Mouse (Mus musculus) E14TG2a.4 (cell line): Measurements from ENCODE around the gene Plcd4.

ENCODE experiments used
- H3K27me3 ChIP-seq: 2 replicates; pipeline ENCODE4 v1.6.1; 2014; ENCODE audit warnings: low read length, control low read depth; ENCODE audit not compliant: insufficient read depth
- H3K36me3 ChIP-seq: 2 replicates; pipeline ENCODE4 v1.6.1; 2014; ENCODE audit warnings: low read length, control low read depth; ENCODE audit not compliant: insufficient read depth
- H3K4me1 ChIP-seq: replicated peaks from 2 replicates; pipeline ENCODE4 v1.6.1; 2014; ENCODE audit warnings: low read depth, low read length, control low read depth
- H3K4me3 ChIP-seq: replicated peaks from 2 replicates; pipeline ENCODE4 v1.5.1; 2014; ENCODE audit warnings: mild to moderate bottlenecking, low read length
- H3K9me3 ChIP-seq: 2 replicates; pipeline ENCODE4 v1.6.1; 2014; ENCODE audit warnings: low read length, control low read depth
- CTCF ChIP-seq: conservative IDR thresholded peaks from 2 replicates; pipeline ENCODE4 v1.5.1; 2014; ENCODE audit warnings: low read length
- NANOG ChIP-seq: IDR thresholded peaks from 2 replicates; pipeline ENCODE4 v1.6.1; 2014; ENCODE audit warnings: borderline replicate concordance, low read length, mixed read lengths
- POU5F1 ChIP-seq: IDR thresholded peaks from 2 replicates; pipeline ENCODE4 v1.6.1; 2014; ENCODE audit warnings: low read length, borderline replicate concordance

Gene Plcd4

GRCm38 (mm10) chr1:74584616-74585398 lies 42.1 kb downstream of the Plcd4 start:
- peaks cover 53% of the 10 kb centered on the region for H3K36me3 ChIP-seq
- TF ChIP-seq NANOG (no peak), CTCF (no peak), POU5F1 (no peak)

GRCm38 (mm10) chr1:74587233-74587772 lies 44.6 kb downstream of the Plcd4 start:
- peaks cover 59% of the 10 kb centered on the region for H3K4me1 ChIP-seq
- TF ChIP-seq NANOG (no peak), CTCF (no peak), POU5F1 (no peak)
- no peaks in the 10 kb centered on the region for H3K27me3 ChIP-seq
- H3K4me3 ChIP-seq = peak overlapping the region; percentile 99
- H3K9me3 ChIP-seq = no peaks in the 10 kb centered on the region
- H3K36me3 ChIP-seq = peaks cover 58% of the 10 kb centered on the region

More at GRCm38 (mm10) chr1:74584616-74585398, 42.1 kb downstream of the Plcd4 start:
- peaks cover 62% of the 10 kb centered on the region for H3K4me1 ChIP-seq
- no peak overlapping the region for H3K4me3 ChIP-seq
- no peaks in the 10 kb centered on the region for H3K27me3 ChIP-seq
- no peaks in the 10 kb centered on the region for H3K9me3 ChIP-seq

- peaks cover 53% of the 10 kb centered on the region for H3K4me1 ChIP-seq
- peak within 1 kb of the TSS; percentile 99 for H3K4me3 ChIP-seq
- H3K27me3 ChIP-seq = no peaks in the 10 kb centered on the region
- no peaks in the 10 kb centered on the region for H3K9me3 ChIP-seq
- H3K36me3 ChIP-seq = peaks cover 56% of the 10 kb centered on the region
- TF ChIP-seq NANOG = no peak; the same call in 1 of the 2 replicates
- 0 out of 2 replicates have a peak, but pooled peaks have one; percentile 8 for TF ChIP-seq POU5F1
Measured at GRCm38 (mm10) chr1:74587773-74588445, 45.2 kb downstream of the Plcd4 start, which contains the start of the genes Zfp142 and Bcs1l. Zfp142 (minus strand) TSS chr1:74588246. Bcs1l (plus strand) TSS chr1:74588289.

GRCm38 (mm10) chr1:74594434-74594833 lies 51.7 kb downstream of the Plcd4 start:
- no peak overlapping the region for H3K4me3 ChIP-seq
- H3K9me3 ChIP-seq = no peaks in the 10 kb centered on the region
- TF ChIP-seq POU5F1 = no peak
- TF ChIP-seq CTCF = no peak
- no peak for TF ChIP-seq NANOG
- peaks cover 94% of the 10 kb centered on the region for H3K36me3 ChIP-seq
- H3K27me3 ChIP-seq = no peaks in the 10 kb centered on the region
- peaks cover 12% of the 10 kb centered on the region for H3K4me1 ChIP-seq

GRCm38 (mm10) chr1:74600501-74601266 lies 58.0 kb downstream of the Plcd4 start:
- H3K4me3 ChIP-seq = peak overlapping the region; percentile 94
- H3K27me3 ChIP-seq = no peaks in the 10 kb centered on the region
- H3K9me3 ChIP-seq = no peaks in the 10 kb centered on the region
- TF ChIP-seq CTCF (no peak), NANOG (no peak), POU5F1 (no peak)
- H3K4me1 ChIP-seq = peaks cover 10% of the 10 kb centered on the region
- H3K36me3 ChIP-seq = peaks cover 39% of the 10 kb centered on the region

- Histone ChIP-seq H3K27me3 (no peaks in the 10 kb centered on the region), H3K4me3 (peak within 1 kb of the TSS; percentile 94), H3K36me3 (peaks cover 33% of the 10 kb centered on the region), H3K9me3 (no peaks in the 10 kb centered on the region), H3K4me1 (peaks cover 10% of the 10 kb centered on the region)
- TF ChIP-seq NANOG (no peak), CTCF (no peak), POU5F1 (no peak)
Measured at GRCm38 (mm10) chr1:74601267-74601962, 58.7 kb downstream of the Plcd4 start, which contains the start of the genes Rnf25 and Stk36. Rnf25 (minus strand) TSS chr1:74601397. Stk36 (plus strand) TSS chr1:74601445.
